Mouse (Mus musculus): Measurements from ENCODE around the gene Mrpl11.
"Not testable (repeated sequence)": the region's sequence is repeated elsewhere in the genome, so short reads cannot be mapped to it uniquely, and the experiment has no call there.

The Mrpl11 gene

DNA sequence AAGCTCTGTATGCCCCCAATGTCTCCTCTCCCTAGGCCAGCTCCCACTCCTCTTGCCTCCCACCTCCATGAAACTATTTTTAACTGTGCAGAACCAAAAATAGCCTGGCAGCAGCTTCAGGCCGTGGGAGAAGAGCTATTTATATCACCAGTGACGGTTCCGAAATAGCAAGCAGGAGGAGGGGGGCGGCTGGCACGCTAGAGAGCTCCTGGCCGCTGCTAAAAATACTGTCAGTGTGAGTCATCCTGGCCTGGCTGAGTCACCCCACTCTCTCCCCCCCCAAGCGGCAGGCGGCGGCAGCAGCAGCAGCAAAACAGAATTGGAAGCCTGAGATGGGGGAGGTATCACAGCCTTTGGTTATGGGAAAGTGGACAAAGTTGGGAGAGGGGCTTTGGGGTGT is 31.0 kb downstream of the Mrpl11 start:
- DNase-seq: peak; percentile 87 to 92

GRCm38 (mm10) chr19:4994043-4994442 is 32.1 kb downstream of the Mrpl11 start:
- DNase-seq: no peak

GRCm38 (mm10) chr19:4999445-5000140 is 37.6 kb downstream of the Mrpl11 start:
- DNase-seq: peak; percentile 34 to 38

DNA sequence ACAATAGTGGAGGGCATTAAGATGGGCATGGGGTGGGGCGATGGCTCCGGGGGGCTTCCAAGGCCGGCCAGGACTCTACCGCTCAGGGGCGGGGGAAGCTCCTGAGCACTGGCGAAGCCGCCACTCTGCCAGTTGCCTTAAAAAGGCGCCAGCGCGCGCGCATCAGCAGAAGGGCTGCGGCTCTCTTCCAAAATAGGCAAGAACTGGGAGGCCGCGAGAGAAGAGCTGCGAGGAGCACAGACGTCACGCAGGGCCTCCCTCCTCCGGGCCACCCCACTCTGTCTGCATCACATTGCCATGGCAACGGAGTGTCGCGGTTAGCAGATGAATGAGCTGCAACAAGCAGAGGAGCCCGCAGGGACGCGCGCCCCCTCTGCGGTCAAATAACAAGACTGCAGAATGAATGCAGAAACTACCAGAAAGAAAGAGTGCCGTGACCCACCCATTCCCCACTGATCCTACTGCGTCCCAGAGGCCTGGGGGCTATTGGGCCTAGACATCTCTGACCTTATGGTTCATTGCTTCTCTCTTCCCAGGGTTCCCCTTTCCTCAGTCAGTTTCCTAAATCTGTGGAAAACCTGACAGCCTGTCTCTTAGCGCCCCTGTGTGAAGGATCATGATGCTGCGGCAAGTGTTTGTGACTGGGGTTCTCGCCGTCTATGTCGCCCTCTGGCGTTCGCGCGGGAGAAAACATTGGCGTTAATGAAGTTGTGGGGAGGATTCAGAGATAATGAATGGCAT is 39.9 kb downstream of the Mrpl11 start:
- peak; percentile 87 to 90 for DNase-seq

DNA sequence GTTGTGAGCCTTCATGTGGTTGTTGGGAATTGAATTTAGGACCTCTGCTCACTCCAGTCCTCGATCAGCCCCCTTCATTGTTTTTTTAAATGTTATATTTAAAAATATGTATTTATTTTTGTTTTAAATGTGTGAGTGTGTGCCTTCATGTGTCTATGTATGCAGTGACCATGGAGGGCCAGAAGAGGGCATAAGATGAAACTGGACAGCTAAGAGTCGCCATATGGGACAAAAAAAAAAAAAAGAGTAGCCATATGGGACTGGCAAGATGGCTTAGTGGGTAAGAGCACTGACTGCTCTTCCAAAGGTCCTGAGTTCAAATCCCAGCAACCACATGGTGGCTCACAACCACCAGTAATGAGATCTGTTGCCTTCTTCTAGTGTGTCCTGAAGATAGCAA is 41.7 kb downstream of the Mrpl11 start:
- DNase-seq: not testable (repeated sequence)

DNA sequence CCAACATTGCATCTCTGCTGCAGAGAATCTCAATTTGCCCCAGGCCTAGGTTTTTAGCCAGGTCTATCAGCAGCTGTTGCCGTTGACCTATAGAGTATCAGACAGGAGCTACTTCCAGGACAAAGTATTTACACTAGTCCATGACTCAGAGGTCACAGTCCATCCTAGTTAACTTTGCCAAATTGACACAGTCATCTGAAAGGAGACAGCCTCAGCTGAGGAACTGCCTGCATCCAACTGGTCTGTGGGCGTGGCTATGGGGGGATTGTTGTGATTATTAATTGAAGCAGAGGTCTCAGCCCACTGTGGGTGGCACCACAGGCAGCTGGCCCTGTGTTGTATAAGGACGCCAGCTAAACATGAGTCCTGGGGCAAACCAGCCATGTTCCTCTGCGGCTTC is 43.0 kb downstream of the Mrpl11 start:
- no peak for DNase-seq

GRCm38 (mm10) chr19:5013138-5013537 is 51.2 kb downstream of the Mrpl11 start:
- no peak for DNase-seq

DNA sequence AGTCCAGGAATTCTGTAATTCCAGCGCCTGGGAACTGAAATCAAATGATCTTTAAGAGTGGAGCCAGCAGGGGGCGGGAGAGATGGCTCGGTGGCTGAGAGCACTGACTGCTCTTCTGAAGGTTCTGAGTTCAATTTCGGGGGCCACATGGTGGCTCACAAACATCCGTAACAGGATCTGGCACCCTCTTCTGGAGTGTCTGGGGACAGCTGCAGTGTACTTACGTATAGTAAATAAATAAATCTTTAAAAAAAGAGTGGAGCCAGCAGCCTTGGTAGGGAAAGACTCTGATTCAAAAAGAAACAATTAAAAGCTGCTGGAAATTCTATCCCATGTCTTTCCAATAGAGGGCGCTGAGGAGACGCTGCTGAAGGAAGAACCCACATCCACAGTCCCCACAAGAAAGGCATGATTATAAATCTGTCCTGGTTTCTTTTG is 53.0 kb downstream of the Mrpl11 start:
- peak; percentile 41 to 45 for DNase-seq

- no peak for DNase-seq
These were observed 54.3 kb downstream of the Mrpl11 start for GRCm38 (mm10) chr19:5016221-5016742.

Measured in cerebellum, postnatal 36 days (tissue).